Mouse (Mus musculus): Measurements from ENCODE around the gene Sirpb1b. TPM values are rescaled to one million over a fixed set of nuclear protein-coding genes. Genes with fewer than 3 reads are reported as not detected.
"Not testable (repeated sequence)": the region's sequence is repeated elsewhere in the genome, so short reads cannot be mapped to it uniquely, and the experiment has no call there.

The Sirpb1b gene
- not detected in 2 replicates for polyA plus RNA-seq (2014; fragmentation: Nextera tagmentation; extraction: Ambion mirVana)

DNA sequence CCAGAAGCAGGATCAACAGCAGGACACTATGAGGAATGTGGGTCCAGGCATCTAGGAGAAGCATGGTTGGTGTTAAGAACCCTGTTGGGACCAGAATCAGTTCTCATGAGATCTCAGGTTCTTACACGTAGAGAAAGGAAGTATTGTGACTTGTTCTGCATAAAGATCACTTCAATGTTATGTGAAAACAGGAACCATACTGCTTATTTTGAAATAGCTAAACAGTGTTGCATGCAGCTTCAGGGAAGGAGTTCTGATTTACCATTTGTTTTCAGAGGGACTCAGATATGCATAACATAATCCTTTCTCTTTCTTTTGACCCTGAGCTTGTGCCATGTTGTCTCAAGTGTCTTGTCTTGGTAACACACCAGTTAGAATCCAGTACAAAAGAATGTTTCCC is at the start of gene Sirpb1b:
Sirpb1b (minus strand) TSS at position 179 of the 400 bp plus-strand sequence.
- H3K27ac ChIP-seq (ENCODE audit: low read depth, low read length); H3K4me2 ChIP-seq (replicated peaks; ENCODE audit: low read depth, low read length); H3K9ac ChIP-seq (ENCODE audit: low read depth, low read length); H3K27me3 ChIP-seq (ENCODE audit: control insufficient read depth, insufficient read depth, low read length); H3K9me3 ChIP-seq (ENCODE audit: control insufficient read depth, low read length); ATAC-seq (ENCODE audit: low FRiP score); DNase-seq (ENCODE audit: low spot score); H3K4me3 ChIP-seq (ENCODE audit: low read depth, low read length); H3K4me1 ChIP-seq (replicated peaks; ENCODE audit: control insufficient read depth, insufficient read depth, low read length); H3K36me3 ChIP-seq (ENCODE audit: control insufficient read depth, insufficient read depth, low read length): not testable (repeated sequence)
- WGBS: no CpG with 5 or more reads among the region's 1 CpGs

DNA sequence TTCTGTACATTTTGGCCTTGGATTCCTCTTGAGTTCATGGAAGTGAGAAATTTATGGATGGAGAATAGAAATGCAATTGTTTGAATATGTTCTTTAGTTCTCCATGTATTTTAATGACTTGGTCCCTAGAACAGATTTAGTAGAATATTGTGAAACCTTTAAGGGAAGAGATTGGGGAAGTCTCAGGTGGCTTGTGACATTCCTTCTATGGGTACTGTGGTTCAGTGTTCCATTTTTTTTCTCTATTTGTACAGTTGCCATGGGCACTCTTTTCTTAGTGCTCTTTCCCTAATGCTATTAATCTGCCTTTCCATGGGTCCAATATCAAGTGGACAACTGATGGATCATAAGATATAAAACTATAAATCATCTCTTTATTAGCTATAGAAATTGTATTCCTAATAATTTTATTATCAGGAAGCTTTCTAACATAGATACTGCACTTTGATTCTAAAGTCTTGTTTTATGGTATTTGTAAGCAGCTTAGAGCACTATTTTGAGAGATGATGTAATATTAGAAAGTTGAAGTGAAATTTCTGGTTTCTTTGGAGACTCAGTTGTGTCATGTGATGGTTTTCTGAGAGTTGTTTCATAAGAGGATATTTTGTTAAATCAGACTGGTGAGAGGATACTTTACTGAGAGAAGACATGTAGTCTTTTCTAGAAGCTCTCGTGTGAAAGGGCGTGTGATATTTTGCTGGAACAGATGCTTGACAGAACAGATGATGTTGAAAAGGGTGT is 15.7 kb upstream of the Sirpb1b start:
- 92% methylated on average over 2 of the region's 2 CpGs for WGBS
- not testable (repeated sequence) for H3K4me3 ChIP-seq (ENCODE audit: low read depth, low read length); H3K36me3 ChIP-seq (ENCODE audit: control insufficient read depth, insufficient read depth, low read length); H3K27ac ChIP-seq (ENCODE audit: low read depth, low read length); H3K4me1 ChIP-seq (replicated peaks; ENCODE audit: control insufficient read depth, insufficient read depth, low read length); ATAC-seq (ENCODE audit: low FRiP score); H3K9ac ChIP-seq (ENCODE audit: low read depth, low read length); DNase-seq (ENCODE audit: low spot score); H3K27me3 ChIP-seq (ENCODE audit: control insufficient read depth, insufficient read depth, low read length); H3K9me3 ChIP-seq (ENCODE audit: control insufficient read depth, low read length); H3K4me2 ChIP-seq (replicated peaks; ENCODE audit: low read depth, low read length)

GRCm38 (mm10) chr3:15586665-15587064 is 11.8 kb upstream of the Sirpb1b start:
- 87% methylated on average over 1 of the region's 1 CpGs for WGBS
- not testable (repeated sequence) for H3K9me3 ChIP-seq (ENCODE audit: control insufficient read depth, low read length); H3K4me2 ChIP-seq (replicated peaks; ENCODE audit: low read depth, low read length); H3K27ac ChIP-seq (ENCODE audit: low read depth, low read length); H3K4me1 ChIP-seq (replicated peaks; ENCODE audit: control insufficient read depth, insufficient read depth, low read length); H3K9ac ChIP-seq (ENCODE audit: low read depth, low read length); ATAC-seq (ENCODE audit: low FRiP score); H3K27me3 ChIP-seq (ENCODE audit: control insufficient read depth, insufficient read depth, low read length); DNase-seq (ENCODE audit: low spot score); H3K36me3 ChIP-seq (ENCODE audit: control insufficient read depth, insufficient read depth, low read length); H3K4me3 ChIP-seq (ENCODE audit: low read depth, low read length)

DNA sequence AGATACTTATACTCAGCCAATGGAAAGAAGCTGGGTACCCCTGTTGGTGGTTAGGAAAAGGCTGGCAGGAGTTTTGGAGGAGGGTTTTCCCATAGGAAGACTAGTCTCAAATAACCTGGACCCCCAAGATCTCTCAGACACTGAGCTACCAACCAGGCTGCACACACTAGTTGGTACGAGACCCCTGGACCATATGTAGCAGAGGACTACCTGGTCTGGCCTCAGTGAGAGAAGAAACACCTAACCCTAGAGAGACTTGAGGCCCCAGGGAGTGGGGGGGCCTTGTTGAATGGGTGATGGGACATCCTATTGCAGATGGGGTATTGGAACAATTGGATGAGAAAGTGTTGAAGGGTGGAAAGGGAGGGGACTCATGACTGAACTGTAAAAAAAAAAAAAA is 8.6 kb upstream of the Sirpb1b start:
- WGBS: 89% methylated on average over 1 of the region's 1 CpGs

GRCm38 (mm10) chr3:15582948-15583347 is 8.1 kb upstream of the Sirpb1b start:
- H3K9ac ChIP-seq (ENCODE audit: low read depth, low read length); H3K4me1 ChIP-seq (replicated peaks; ENCODE audit: control insufficient read depth, insufficient read depth, low read length); DNase-seq (ENCODE audit: low spot score); H3K4me2 ChIP-seq (replicated peaks; ENCODE audit: low read depth, low read length); H3K4me3 ChIP-seq (ENCODE audit: low read depth, low read length); H3K27ac ChIP-seq (ENCODE audit: low read depth, low read length); H3K27me3 ChIP-seq (ENCODE audit: control insufficient read depth, insufficient read depth, low read length); H3K36me3 ChIP-seq (ENCODE audit: control insufficient read depth, insufficient read depth, low read length); H3K9me3 ChIP-seq (ENCODE audit: control insufficient read depth, low read length): not testable (repeated sequence)
- 89% methylated on average over 3 of the region's 3 CpGs for WGBS
- ATAC-seq (ENCODE audit: low FRiP score): peak; percentile 49; the same call in 1 of the 2 replicates

More for the DNA sequence above, 8.6 kb upstream of the Sirpb1b start:
- no peak overlapping the region for H3K4me3 ChIP-seq (ENCODE audit: low read depth, low read length)
- no peak overlapping the region for H3K9ac ChIP-seq (ENCODE audit: low read depth, low read length)
- H3K36me3 ChIP-seq (ENCODE audit: control insufficient read depth, insufficient read depth, low read length): no peaks in the 10 kb centered on the region
- H3K4me1 ChIP-seq (replicated peaks; ENCODE audit: control insufficient read depth, insufficient read depth, low read length): no peaks in the 10 kb centered on the region
- H3K9me3 ChIP-seq (ENCODE audit: control insufficient read depth, low read length): no peaks in the 10 kb centered on the region
- H3K4me2 ChIP-seq (replicated peaks; ENCODE audit: low read depth, low read length): no peak overlapping the region
- no peaks in the 10 kb centered on the region for H3K27me3 ChIP-seq (ENCODE audit: control insufficient read depth, insufficient read depth, low read length)
- DNase-seq (ENCODE audit: low spot score) (no peak), ATAC-seq (ENCODE audit: low FRiP score) (peak; percentile 19; the same call in 1 of the 2 replicates)
- H3K27ac ChIP-seq (ENCODE audit: low read depth, low read length): no peak overlapping the region

DNA sequence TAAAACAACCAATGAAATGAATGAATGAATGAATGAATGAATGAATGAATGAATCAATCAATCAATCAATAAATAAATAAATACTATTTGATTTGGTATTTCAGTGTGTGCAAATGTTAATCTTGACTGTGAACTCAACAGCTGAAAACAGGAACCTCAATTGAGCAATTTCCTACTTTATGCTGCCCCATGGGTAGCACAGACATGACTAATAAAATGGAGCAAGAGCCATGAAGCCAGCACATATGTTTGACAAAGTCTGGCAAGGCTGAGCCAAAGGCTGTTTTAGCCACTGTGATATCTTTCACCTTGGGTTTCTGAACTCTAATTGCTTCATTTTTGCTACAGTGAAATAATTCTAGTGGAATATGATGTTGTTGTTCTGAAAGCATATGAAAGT is 1.6 kb upstream of the Sirpb1b start:
- not testable (repeated sequence) for H3K9ac ChIP-seq (ENCODE audit: low read depth, low read length); DNase-seq (ENCODE audit: low spot score); H3K4me3 ChIP-seq (ENCODE audit: low read depth, low read length); H3K27ac ChIP-seq (ENCODE audit: low read depth, low read length); ATAC-seq (ENCODE audit: low FRiP score); H3K4me1 ChIP-seq (replicated peaks; ENCODE audit: control insufficient read depth, insufficient read depth, low read length); H3K36me3 ChIP-seq (ENCODE audit: control insufficient read depth, insufficient read depth, low read length); H3K9me3 ChIP-seq (ENCODE audit: control insufficient read depth, low read length); H3K4me2 ChIP-seq (replicated peaks; ENCODE audit: low read depth, low read length); H3K27me3 ChIP-seq (ENCODE audit: control insufficient read depth, insufficient read depth, low read length)

GRCm38 (mm10) chr3:15528589-15528988 is 46.3 kb downstream of the Sirpb1b start:
- H3K4me2 ChIP-seq (replicated peaks; ENCODE audit: low read depth, low read length): no peak overlapping the region
- H3K27me3 ChIP-seq (ENCODE audit: control insufficient read depth, insufficient read depth, low read length): no peaks in the 10 kb centered on the region
- no peaks in the 10 kb centered on the region for H3K4me1 ChIP-seq (replicated peaks; ENCODE audit: control insufficient read depth, insufficient read depth, low read length)
- DNase-seq (ENCODE audit: low spot score): no peak
- H3K4me3 ChIP-seq (ENCODE audit: low read depth, low read length): no peak overlapping the region
- H3K36me3 ChIP-seq (ENCODE audit: control insufficient read depth, insufficient read depth, low read length): no peaks in the 10 kb centered on the region
- H3K9ac ChIP-seq (ENCODE audit: low read depth, low read length): no peak overlapping the region
- ATAC-seq (ENCODE audit: low FRiP score): no peak
- H3K27ac ChIP-seq (ENCODE audit: low read depth, low read length): no peak overlapping the region
- no peaks in the 10 kb centered on the region for H3K9me3 ChIP-seq (ENCODE audit: control insufficient read depth, low read length)

DNA sequence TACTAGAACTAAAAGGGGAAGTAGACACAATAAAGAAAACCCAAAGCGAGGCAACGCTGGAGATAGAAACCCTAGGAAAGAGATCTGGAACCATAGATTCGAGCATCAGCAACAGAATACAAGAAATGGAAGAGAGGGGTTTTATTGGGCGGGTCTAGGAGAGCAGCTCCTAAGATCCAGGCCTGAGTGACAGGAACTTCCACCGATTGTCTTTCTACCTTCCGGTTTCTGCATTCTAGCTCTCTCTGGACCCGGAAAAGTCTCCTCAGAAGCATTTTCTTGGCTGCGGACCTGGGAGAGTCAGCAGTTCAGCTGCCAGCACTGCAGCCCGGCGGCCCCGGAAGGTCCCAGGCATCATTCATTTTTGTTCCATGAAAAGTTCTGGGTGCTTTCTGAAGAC is 61.3 kb downstream of the Sirpb1b start:
- not testable (repeated sequence) for H3K9me3 ChIP-seq (ENCODE audit: control insufficient read depth, low read length); H3K9ac ChIP-seq (ENCODE audit: low read depth, low read length); DNase-seq (ENCODE audit: low spot score); H3K36me3 ChIP-seq (ENCODE audit: control insufficient read depth, insufficient read depth, low read length); H3K4me2 ChIP-seq (replicated peaks; ENCODE audit: low read depth, low read length); H3K27ac ChIP-seq (ENCODE audit: low read depth, low read length); H3K4me1 ChIP-seq (replicated peaks; ENCODE audit: control insufficient read depth, insufficient read depth, low read length); H3K4me3 ChIP-seq (ENCODE audit: low read depth, low read length); ATAC-seq (ENCODE audit: low FRiP score); H3K27me3 ChIP-seq (ENCODE audit: control insufficient read depth, insufficient read depth, low read length)
- 84% methylated on average over 9 of the region's 11 CpGs for WGBS

GRCm38 (mm10) chr3:15507792-15508321 is 67.0 kb downstream of the Sirpb1b start:
- H3K36me3 ChIP-seq (ENCODE audit: control insufficient read depth, insufficient read depth, low read length); H3K9me3 ChIP-seq (ENCODE audit: control insufficient read depth, low read length); H3K4me3 ChIP-seq (ENCODE audit: low read depth, low read length); H3K4me1 ChIP-seq (replicated peaks; ENCODE audit: control insufficient read depth, insufficient read depth, low read length); H3K4me2 ChIP-seq (replicated peaks; ENCODE audit: low read depth, low read length); H3K27me3 ChIP-seq (ENCODE audit: control insufficient read depth, insufficient read depth, low read length); DNase-seq (ENCODE audit: low spot score); H3K27ac ChIP-seq (ENCODE audit: low read depth, low read length); H3K9ac ChIP-seq (ENCODE audit: low read depth, low read length): not testable (repeated sequence)
- WGBS: 81% methylated on average over 3 of the region's 3 CpGs
- ATAC-seq (ENCODE audit: low FRiP score): peak; percentile 57

Data from hindbrain, embryonic 11.5 days (tissue).